ENCODE assay signal across 8 mouse cellular contexts in the genomic region with DNA sequence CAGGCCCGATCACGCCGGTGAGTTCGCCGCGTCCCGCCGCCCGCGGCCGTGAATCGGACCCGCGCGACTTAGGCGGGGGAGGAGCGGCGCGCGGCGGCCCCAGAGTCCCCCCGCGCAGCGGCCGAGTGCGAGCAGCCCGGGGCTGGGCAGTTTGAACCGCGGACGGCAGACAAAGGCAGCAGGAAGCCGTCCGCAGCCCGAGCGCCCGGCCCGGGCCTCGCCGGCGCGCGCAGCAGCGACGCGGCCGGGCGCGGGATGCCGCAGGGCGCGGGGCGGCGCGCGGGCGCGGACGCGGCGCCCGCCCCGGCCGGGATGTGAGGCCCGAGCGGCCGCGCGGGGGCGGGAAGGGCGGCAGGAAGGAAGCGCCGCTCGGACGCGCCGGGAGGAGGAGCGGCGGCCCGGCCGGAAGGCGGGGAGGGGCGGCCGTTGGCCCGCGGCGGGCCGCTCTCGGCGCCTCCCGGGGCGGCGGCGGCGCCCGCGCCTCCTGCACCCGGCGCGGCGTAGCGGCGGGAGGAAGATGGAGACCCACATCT. TPM values are rescaled to one million over a fixed set of nuclear protein-coding genes. Genes with fewer than 3 reads are reported as not detected.
DNase-seq lines count a peak whose midpoint lies in the region; ATAC-seq and TF ChIP-seq lines count a peak whose summit lies in the region.

TSS of gene Fbxl14 (plus strand) at position 326 of the 533 bp plus-strand sequence.

- ATAC-seq in hindbrain, postnatal 0 days: peak; percentile 91
- peak; percentile 68 for ATAC-seq in limb, embryonic 11.5 days (ENCODE audit: insufficient number of reproducible peaks, low FRiP score, low TSS enrichment, low read depth)
- ATAC-seq in midbrain, embryonic 15.5 days (replicated peaks): peak; percentile 89

- H3K27me3 ChIP-seq in hindbrain, postnatal 0 days (ENCODE audit: insufficient read depth, low read length): no peaks in the 10 kb centered on the region
- H3K27me3 ChIP-seq in limb, embryonic 11.5 days (ENCODE audit: control insufficient read depth, insufficient read depth, low read length): no peaks in the 10 kb centered on the region
- H3K27me3 ChIP-seq in midbrain, embryonic 15.5 days (replicated peaks): no peaks in the 10 kb centered on the region

- peak within 1 kb of the TSS; percentile 99 for H3K4me2 ChIP-seq in hindbrain, postnatal 0 days (ENCODE audit: low read depth, low read length)
- peak within 1 kb of the TSS; percentile 96 for H3K4me2 ChIP-seq in limb, embryonic 11.5 days (ENCODE audit: low read depth, severe bottlenecking)
- peak within 1 kb of the TSS; percentile 98 for H3K4me2 ChIP-seq in midbrain, embryonic 15.5 days

- H3K36me3 ChIP-seq in hindbrain, postnatal 0 days (ENCODE audit: insufficient read depth, low read length): peaks cover 6% of the 10 kb centered on the region; the same call in 1 of the 2 replicates
- H3K36me3 ChIP-seq in limb, embryonic 11.5 days (ENCODE audit: control insufficient read depth, insufficient read depth, low read length): peaks cover 2% of the 10 kb centered on the region
- H3K36me3 ChIP-seq in midbrain, embryonic 15.5 days (replicated peaks): 0 out of 2 replicates have a peak, but pooled peaks cover under 1% of the 10 kb centered on the region

- intact Hi-C loops in gastrocnemius, postnatal 14 days (cut with DNase I; ENCODE audit: low total_unique reads): no loop called here

- peak within 1 kb of the TSS; percentile 92 for H3K4me3 ChIP-seq in hindbrain, postnatal 0 days (ENCODE audit: low read length)
- H3K4me3 ChIP-seq in limb, embryonic 11.5 days (ENCODE audit: low read depth, low read length): peak within 1 kb of the TSS; percentile 88
- peak within 1 kb of the TSS; percentile 90 for H3K4me3 ChIP-seq in midbrain, embryonic 15.5 days

- H3K9ac ChIP-seq in hindbrain, postnatal 0 days (replicated peaks; ENCODE audit: low read length): peak within 1 kb of the TSS; percentile 94
- H3K9ac ChIP-seq in limb, embryonic 11.5 days (ENCODE audit: low read length): peak within 1 kb of the TSS; percentile 98
- peak within 1 kb of the TSS; percentile 95 for H3K9ac ChIP-seq in midbrain, embryonic 15.5 days

- WGBS in hindbrain, postnatal 0 days: under 1% methylated on average over 38 of the region's 101 CpGs
- WGBS in limb, embryonic 11.5 days: 0% methylated on average over 62 of the region's 101 CpGs
- 0% methylated on average over 59 of the region's 101 CpGs for WGBS in midbrain, embryonic 15.5 days

- DNase-seq in left cerebral cortex, adult 18-20 months (ENCODE audit: low spot score in 2 of 2): peak in 1 of 2 experiments; percentile 46
- no peak for DNase-seq in left cerebral cortex, adult 9 months (ENCODE audit: low spot score in 2 of 2)
- DNase-seq in adrenal gland, postnatal 25 days: peak; percentile 63
- peak; percentile 67 for DNase-seq in gastrocnemius, postnatal 14 days
- DNase-seq in hindbrain, postnatal 0 days (ENCODE audit: low spot score): peak; percentile 87
- DNase-seq in limb, embryonic 11.5 days (ENCODE audit: low spot score): no peak
- DNase-seq in T-cell, adult 2 months (ENCODE audit: low spot score): no peak

- H3K27ac ChIP-seq in hindbrain, postnatal 0 days: peak within 1 kb of the TSS; percentile 99
- peak within 1 kb of the TSS; percentile 99 for H3K27ac ChIP-seq in limb, embryonic 11.5 days (replicated peaks; ENCODE audit: low read depth, low read length)
- H3K27ac ChIP-seq in midbrain, embryonic 15.5 days: peak within 1 kb of the TSS; percentile 100

- no peaks in the 10 kb centered on the region for H3K9me3 ChIP-seq in hindbrain, postnatal 0 days (ENCODE audit: low read length)
- H3K9me3 ChIP-seq in limb, embryonic 11.5 days (ENCODE audit: control insufficient read depth, low read length): no peaks in the 10 kb centered on the region
- H3K9me3 ChIP-seq in midbrain, embryonic 15.5 days: no peaks in the 10 kb centered on the region

- TF ChIP-seq CTCF in hindbrain, postnatal 0 days (IDR thresholded peaks at IDR 0.05; ENCODE audit: low read depth): no peak

- H3K4me1 ChIP-seq in hindbrain, postnatal 0 days (ENCODE audit: insufficient read depth, low read length): peaks cover 7% of the 10 kb centered on the region; the same call in 1 of the 2 replicates
- H3K4me1 ChIP-seq in limb, embryonic 11.5 days (ENCODE audit: control insufficient read depth, insufficient read depth, low read length): peaks cover 26% of the 10 kb centered on the region
- peaks cover 44% of the 10 kb centered on the region for H3K4me1 ChIP-seq in midbrain, embryonic 15.5 days

RNA-seq across cellular contexts. Expression of gene Fbxl14, which starts in this region (rescaled TPM):
- total RNA-seq in left cerebral cortex, adult 18-20 months (2021): 10 to 100 TPM; 40.0 to 42.2 TPM
- 39.5 and 40.8 TPM in 2 replicates for total RNA-seq in adrenal gland, postnatal 25 days (2021)
- 10 to 100 TPM in 1 of 2 experiments, 1 to 10 TPM in 1; 9.2 to 11.1 TPM for total RNA-seq in gastrocnemius, postnatal 14 days (2021)
- total RNA-seq in hindbrain, postnatal 0 days (2014; rRNA removed): 51.6 and 57.3 TPM in 2 replicates
- 2.0 and 2.7 TPM in 2 replicates for polyA plus RNA-seq in hindbrain, postnatal 0 days (2015; fragmentation: Nextera tagmentation; extraction: Ambion mirVana)
- 5.7 and 6.7 TPM in 2 replicates for polyA plus RNA-seq in limb, embryonic 11.5 days (2014; fragmentation: Nextera tagmentation; extraction: Ambion mirVana)
- polyA plus RNA-seq in midbrain, embryonic 15.5 days (2015; fragmentation: Nextera tagmentation; extraction: Ambion mirVana): 2.4 and 2.5 TPM in 2 replicates

Comparison
In these comparisons a context has a peak if more than half of its experiments do, and no peak if none do; other contexts are left out.
1. DNase-seq: peak in adrenal gland, postnatal 25 days (single experiment), gastrocnemius, postnatal 14 days (single experiment) and hindbrain, postnatal 0 days (single experiment); none in left cerebral cortex, adult 9 months (0 of 2), limb, embryonic 11.5 days (single experiment) and T-cell, adult 2 months (single experiment).
2. Peak in every context shown above with its lines, with median percentiles within 50 percentile points of each other: ATAC-seq, H3K27ac ChIP-seq, H3K4me2 ChIP-seq, H3K4me3 ChIP-seq and H3K9ac ChIP-seq.